Mouse (Mus musculus) E14TG2a.4 (cell line): ENCODE measurements at regions not wholly inside any gene's neighbourhood (a gene's known extent, or its start where the extent isn't known, plus 50 kb on each side); places are given as distances from the start of the nearest gene placed in this dataset.

Experiments used
- CTCF ChIP-seq: conservative IDR thresholded peaks from 2 replicates; pipeline ENCODE4 v1.5.1; 2014; ENCODE audit warnings: low read length
- POU5F1 ChIP-seq: IDR thresholded peaks from 2 replicates; pipeline ENCODE4 v1.6.1; 2014; ENCODE audit warnings: low read length, borderline replicate concordance

DNA sequence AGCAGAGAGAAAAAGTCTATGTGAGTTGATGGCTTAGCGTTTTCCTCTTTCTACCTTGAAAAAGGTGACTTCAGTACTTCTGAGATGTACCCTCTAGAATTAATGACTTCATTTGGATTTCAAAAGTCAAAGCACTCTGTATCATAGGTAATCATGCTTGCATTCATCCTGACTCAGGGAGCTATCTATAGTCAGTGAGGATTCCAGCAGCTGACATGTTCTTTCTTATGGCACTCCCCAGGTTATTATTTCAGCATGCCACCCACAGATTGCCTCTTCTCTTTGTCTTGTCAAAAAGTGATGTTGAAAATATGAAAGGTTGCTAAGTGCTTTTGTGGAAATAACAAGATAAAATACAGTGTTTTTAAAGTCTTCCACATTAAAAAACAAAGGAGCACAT is 540.0 kb upstream of the Frg1 start:
- no peak for TF ChIP-seq CTCF
- no peak for TF ChIP-seq POU5F1
